Mouse (Mus musculus) intestine, embryonic 16.5 days (tissue): ENCODE measurements at regions not wholly inside any gene's neighbourhood (a gene's known extent, or its start where the extent isn't known, plus 50 kb on each side); places are given as distances from the start of the nearest gene placed in this dataset.
A peak's percentile ranks its signal among the peaks of the same experiment; 100 is the strongest.

Source experiments
- ATAC-seq: fragments of 200-750 bp; cut with Nextera tagmentation; 2 replicates; pipeline ENCODE4 v1.8.0; 2017; ENCODE audit warnings: moderate TSS enrichment, moderate library complexity
- H3K27ac ChIP-seq: fragments of 300-500 bp; sonication (generic); 2 replicates; pipeline ENCODE4 v1.5.1; 2014; ENCODE audit warnings: mild to moderate bottlenecking, low read length
- H3K27me3 ChIP-seq: fragments of 300-500 bp; sonication (generic); replicated peaks from 2 replicates; pipeline ENCODE4 v1.6.1; 2014; ENCODE audit warnings: low read length, control low read depth, mixed read lengths; ENCODE audit not compliant: control insufficient read depth, insufficient read depth
- H3K36me3 ChIP-seq: fragments of 300-500 bp; sonication (generic); 2 replicates; pipeline ENCODE4 v1.6.1; 2014; ENCODE audit warnings: low read length, control low read depth; ENCODE audit not compliant: control insufficient read depth, insufficient read depth
- H3K4me1 ChIP-seq: fragments of 300-500 bp; sonication (generic); 2 replicates; pipeline ENCODE4 v1.6.1; 2014; ENCODE audit warnings: low read length, control low read depth, mixed read lengths; ENCODE audit not compliant: control insufficient read depth, insufficient read depth
- H3K4me2 ChIP-seq: fragments of 300-500 bp; sonication (generic); 2 replicates; pipeline ENCODE4 v1.6.1; 2014; ENCODE audit warnings: low read depth, low read length, control low read depth
- H3K4me3 ChIP-seq: fragments of 300-500 bp; sonication (generic); 2 replicates; pipeline ENCODE4 v1.5.1; 2014; ENCODE audit warnings: mild to moderate bottlenecking, low read length
- H3K9ac ChIP-seq: fragments of 300-500 bp; sonication (generic); 2 replicates; pipeline ENCODE4 v1.6.1; 2014; ENCODE audit warnings: low read depth, low read length
- H3K9me3 ChIP-seq: fragments of 300-500 bp; sonication (generic); 2 replicates; pipeline ENCODE4 v1.6.1; 2016; ENCODE audit warnings: low read length, control low read depth; ENCODE audit not compliant: control insufficient read depth
- WGBS: fragments of 180-500 bp; shearing (Covaris S2); extraction: QIAGEN DNeasy Blood & Tissue Kit; methylation state at CpG from one replicate; pipeline ENCODE4 v1.1.7; 2014; 5-methylcytosine and 5-hydroxymethylcytosine counted together

DNA sequence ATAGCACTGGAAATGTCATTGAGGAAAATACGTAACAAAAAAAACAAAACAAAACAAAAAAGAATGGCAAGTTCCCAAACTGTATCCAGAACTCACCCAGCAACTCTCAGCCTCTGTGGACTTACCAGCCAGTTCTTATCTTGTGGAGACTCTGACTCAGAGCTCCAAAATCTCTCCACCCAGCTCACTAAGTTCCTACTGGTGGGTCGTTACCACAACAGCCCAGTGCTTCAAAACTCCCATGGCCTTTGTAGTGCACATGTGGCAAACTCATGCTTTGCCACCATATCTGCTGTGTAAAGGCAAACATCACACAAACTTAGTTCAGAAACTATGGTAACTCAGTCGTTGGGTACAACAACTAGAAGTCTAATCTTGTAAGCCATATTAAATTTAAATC, 71.0 kb upstream of the Nrip1 start:
- no peaks in the 10 kb centered on the region for H3K9me3 ChIP-seq
- H3K9ac ChIP-seq: no peak overlapping the region
- no peak for ATAC-seq
- 69% methylated on average over 3 of the region's 3 CpGs for WGBS
- no peak overlapping the region for H3K27ac ChIP-seq
- H3K27me3 ChIP-seq: no peaks in the 10 kb centered on the region
- H3K4me1 ChIP-seq: no peaks in the 10 kb centered on the region
- no peak overlapping the region for H3K4me3 ChIP-seq
- H3K36me3 ChIP-seq: no peaks in the 10 kb centered on the region
- H3K4me2 ChIP-seq: no peak overlapping the region

DNA sequence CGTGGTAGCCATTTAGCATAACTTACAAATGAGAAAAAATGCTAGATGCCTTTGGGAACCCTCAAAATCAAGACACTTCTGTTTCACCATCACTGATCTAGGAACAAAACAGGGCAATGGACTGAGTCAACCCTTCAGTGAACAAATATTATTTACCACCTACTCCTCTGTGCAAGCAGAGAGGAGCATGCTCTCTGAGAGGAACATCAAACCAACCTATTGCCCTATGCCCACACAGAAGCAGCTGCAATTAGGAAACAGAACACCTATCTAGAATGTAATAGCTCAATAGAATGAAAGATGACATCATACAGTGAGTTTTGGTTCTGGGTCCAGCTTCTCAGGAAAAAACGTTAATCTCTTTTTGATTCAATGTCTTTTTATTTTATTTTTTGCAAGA, 69.0 kb upstream of the Nrip1 start:
- WGBS: 83% methylated on average over 2 of the region's 2 CpGs
- Histone ChIP-seq H3K4me2 (no peak overlapping the region), H3K9me3 (no peaks in the 10 kb centered on the region), H3K4me3 (no peak overlapping the region), H3K27me3 (no peaks in the 10 kb centered on the region), H3K27ac (no peak overlapping the region), H3K9ac (no peak overlapping the region), H3K36me3 (no peaks in the 10 kb centered on the region), H3K4me1 (no peaks in the 10 kb centered on the region)
- ATAC-seq: no peak

DNA sequence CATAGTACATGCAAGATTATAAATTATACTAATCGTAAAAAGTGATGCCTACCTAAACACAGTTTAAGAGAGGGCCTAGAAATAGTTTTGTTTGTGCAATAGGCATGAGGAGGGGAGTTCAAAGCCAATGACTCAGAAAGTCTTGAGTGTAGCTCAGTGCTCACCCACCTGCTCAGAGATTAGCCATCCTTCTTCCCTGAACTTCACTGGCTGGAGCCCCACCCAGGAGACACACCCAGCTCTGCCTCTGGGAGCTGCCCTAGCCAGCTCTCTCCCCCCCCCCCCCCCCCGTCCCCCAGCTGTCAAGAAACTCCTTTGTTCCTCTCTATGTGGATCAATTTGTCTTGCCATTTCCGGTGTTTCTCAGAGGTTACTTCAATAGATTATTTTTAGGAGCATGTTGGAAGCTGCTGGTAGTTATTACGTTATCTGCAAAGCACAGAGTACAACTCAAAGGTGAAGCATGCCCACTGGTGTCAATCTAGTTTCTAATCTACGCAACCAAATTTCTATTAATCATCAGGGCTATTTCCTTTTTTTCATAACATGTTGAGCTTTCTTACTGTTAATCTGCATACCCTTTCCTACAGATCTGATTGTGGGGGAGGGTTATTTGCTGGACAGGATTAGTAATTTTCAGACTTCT, 68.3 kb upstream of the Nrip1 start:
- no peak overlapping the region for H3K4me3 ChIP-seq
- H3K27ac ChIP-seq: no peak overlapping the region
- no peaks in the 10 kb centered on the region for H3K4me1 ChIP-seq
- 37% methylated on average over 5 of the region's 5 CpGs for WGBS
- no peaks in the 10 kb centered on the region for H3K36me3 ChIP-seq
- no peak overlapping the region for H3K4me2 ChIP-seq
- no peak overlapping the region for H3K9ac ChIP-seq
- peak; percentile 91 for ATAC-seq
- no peaks in the 10 kb centered on the region for H3K9me3 ChIP-seq
- no peaks in the 10 kb centered on the region for H3K27me3 ChIP-seq

DNA sequence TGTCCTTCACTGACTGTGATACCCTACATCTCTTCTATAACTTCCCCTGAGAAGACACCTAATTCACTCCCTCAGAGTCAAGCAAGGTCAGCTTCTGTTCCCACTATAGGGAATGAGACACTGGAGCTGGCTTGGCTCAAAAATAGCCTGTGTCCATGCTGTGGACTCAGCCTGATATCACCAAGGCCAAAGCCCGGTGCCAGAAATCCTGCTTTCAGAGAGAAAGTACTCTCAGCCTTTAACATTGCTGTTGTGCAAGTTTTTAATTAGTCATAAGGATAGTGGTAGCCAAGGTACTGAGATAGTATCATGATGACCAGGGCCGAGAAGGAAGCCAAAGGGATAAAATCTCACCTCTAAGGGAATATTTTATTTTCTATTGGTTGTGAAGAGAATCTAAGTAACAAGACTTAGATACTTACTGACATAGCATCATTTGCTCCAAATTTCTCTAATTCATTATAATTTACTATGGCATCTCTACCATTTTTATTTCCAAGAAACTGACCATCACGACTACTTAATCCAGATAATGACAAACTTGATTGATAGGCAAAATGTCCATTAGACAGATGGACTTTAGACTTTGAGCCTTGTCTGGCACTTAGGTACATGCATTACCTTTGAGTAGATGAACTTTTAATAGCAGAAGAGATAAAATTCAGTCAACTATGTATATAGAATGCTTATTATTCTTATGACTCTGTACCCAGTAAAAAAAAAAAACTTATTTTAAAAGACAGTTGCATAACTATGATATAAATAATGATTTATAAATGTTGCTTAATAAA, 64.7 kb upstream of the Nrip1 start:
- Histone ChIP-seq H3K27me3 (no peaks in the 10 kb centered on the region), H3K27ac (no peak overlapping the region)
- ATAC-seq: no peak

GRCm38 (mm10) chr16:76436290-76436689, 62.7 kb upstream of the Nrip1 start:
- Histone ChIP-seq H3K4me1 (no peaks in the 10 kb centered on the region), H3K9me3 (no peaks in the 10 kb centered on the region), H3K27me3 (no peaks in the 10 kb centered on the region), H3K4me3 (no peak overlapping the region), H3K36me3 (no peaks in the 10 kb centered on the region), H3K9ac (no peak overlapping the region), H3K27ac (no peak overlapping the region), H3K4me2 (no peak overlapping the region)
- 84% methylated on average over 6 of the region's 6 CpGs for WGBS
- no peak for ATAC-seq

More for the DNA sequence above, 64.7 kb upstream of the Nrip1 start:
- Histone ChIP-seq H3K9me3 (no peaks in the 10 kb centered on the region), H3K4me3 (no peak overlapping the region), H3K4me1 (no peaks in the 10 kb centered on the region), H3K36me3 (no peaks in the 10 kb centered on the region), H3K4me2 (no peak overlapping the region), H3K9ac (no peak overlapping the region)
- WGBS: 74% methylated on average over 3 of the region's 3 CpGs

- Histone ChIP-seq H3K36me3 (no peaks in the 10 kb centered on the region), H3K9me3 (no peaks in the 10 kb centered on the region), H3K27me3 (no peaks in the 10 kb centered on the region), H3K4me1 (no peaks in the 10 kb centered on the region), H3K4me2 (no peak overlapping the region), H3K4me3 (no peak overlapping the region), H3K9ac (no peak overlapping the region), H3K27ac (no peak overlapping the region)
- 80% methylated on average over 24 of the region's 24 CpGs for WGBS
- ATAC-seq: no peak
These were observed 59.6 kb upstream of the Nrip1 start for GRCm38 (mm10) chr16:76433076-76433825.

DNA sequence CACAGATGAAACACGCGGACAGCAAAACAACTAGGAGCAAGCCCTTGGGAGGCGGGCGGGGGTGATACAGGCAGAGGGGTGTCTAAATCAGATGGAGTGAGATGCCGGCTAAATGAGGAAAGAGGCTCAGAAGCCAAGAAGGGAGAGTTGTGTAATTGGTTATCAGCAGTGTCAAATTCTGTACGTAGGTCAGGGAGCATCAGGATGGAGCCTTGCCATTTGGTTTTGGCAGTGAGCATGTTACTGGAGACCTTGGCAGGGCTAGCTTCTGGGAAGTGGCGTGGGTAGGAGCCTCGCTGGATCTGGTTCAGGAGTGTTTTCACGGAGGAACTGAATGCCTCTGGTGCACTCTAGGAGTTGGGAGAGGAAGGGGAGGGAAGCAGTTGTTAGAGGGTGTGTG, 58.7 kb upstream of the Nrip1 start:
- Histone ChIP-seq H3K4me1 (no peaks in the 10 kb centered on the region), H3K27ac (no peak overlapping the region), H3K4me2 (no peak overlapping the region), H3K36me3 (no peaks in the 10 kb centered on the region), H3K9ac (no peak overlapping the region), H3K9me3 (no peaks in the 10 kb centered on the region), H3K27me3 (no peaks in the 10 kb centered on the region), H3K4me3 (no peak overlapping the region)
- no peak for ATAC-seq
- WGBS: 66% methylated on average over 9 of the region's 9 CpGs

DNA sequence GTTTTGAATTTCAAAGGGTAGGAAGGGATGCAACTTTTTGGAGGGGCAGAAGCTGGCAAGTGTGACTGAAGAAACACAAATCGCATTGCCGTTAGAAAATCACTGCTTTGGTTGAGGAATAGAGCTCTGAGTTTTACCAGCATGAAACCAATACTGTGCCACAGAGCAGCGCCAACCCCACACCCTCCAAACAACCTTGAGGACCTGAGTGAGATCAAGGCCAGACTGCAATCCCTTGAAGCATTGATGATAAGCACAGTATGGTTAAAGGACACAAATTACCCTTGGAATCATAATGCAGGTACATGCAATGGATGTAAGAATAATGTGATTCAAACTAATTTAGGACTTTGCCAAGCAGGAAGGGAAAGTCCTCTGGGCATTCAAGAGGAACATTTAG, 55.5 kb upstream of the Nrip1 start:
- Histone ChIP-seq H3K27ac (no peak overlapping the region), H3K4me1 (no peaks in the 10 kb centered on the region), H3K4me3 (no peak overlapping the region), H3K4me2 (no peak overlapping the region), H3K27me3 (no peaks in the 10 kb centered on the region), H3K36me3 (no peaks in the 10 kb centered on the region), H3K9me3 (no peaks in the 10 kb centered on the region), H3K9ac (no peak overlapping the region)
- ATAC-seq: no peak
- 96% methylated on average over 3 of the region's 3 CpGs for WGBS

GRCm38 (mm10) chr16:76423964-76424363, 50.3 kb upstream of the Nrip1 start:
- Histone ChIP-seq H3K4me3 (no peak overlapping the region), H3K4me1 (no peaks in the 10 kb centered on the region), H3K27me3 (no peaks in the 10 kb centered on the region), H3K4me2 (no peak overlapping the region), H3K27ac (no peak overlapping the region), H3K9ac (no peak overlapping the region), H3K9me3 (no peaks in the 10 kb centered on the region), H3K36me3 (no peaks in the 10 kb centered on the region)
- no peak for ATAC-seq
- 89% methylated on average over 14 of the region's 14 CpGs for WGBS
